Comparison of ENCODE assay signal across 20 mouse cellular contexts in the genomic region with DNA sequence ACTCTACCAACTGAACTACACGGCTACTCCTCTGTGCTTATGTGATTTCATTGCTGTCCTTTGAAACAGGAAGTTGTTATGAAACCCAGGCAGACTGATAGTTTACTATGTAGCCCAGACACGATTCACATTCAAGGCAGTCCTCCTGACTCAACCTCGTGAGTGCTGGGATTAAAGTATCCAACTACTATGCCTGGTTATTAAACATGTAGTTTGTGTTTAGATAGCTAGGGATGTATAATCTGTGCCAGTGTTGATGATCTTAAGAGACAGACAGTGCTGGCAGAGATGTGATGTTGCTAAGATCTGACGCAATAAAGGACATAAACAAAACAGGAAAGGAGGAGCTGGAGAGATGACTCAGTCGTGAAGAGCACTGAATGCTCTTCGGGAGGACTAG. TPM values are rescaled to one million over a fixed set of nuclear protein-coding genes. Genes with fewer than 3 reads are reported as not detected.
DNase-seq lines count a peak whose midpoint lies in the region; ATAC-seq lines count a peak whose summit lies in the region.
"Had no signal": no experiment of that assay in that cellular context is flagged by ENCODE, and none has a peak within 500 bp of the region (broad histone marks: within the 10 kb centered on the region; RNA-seq: fewer than 3 reads in every experiment).

No protein-coding gene starts in this region.

- H3K9me3 ChIP-seq in hindbrain, embryonic 14.5 days (ENCODE audit: control insufficient read depth, low read length) = no peaks in the 10 kb centered on the region
- H3K9me3 ChIP-seq: heart, embryonic 13.5 days; limb, embryonic 12.5 days; liver, embryonic 15.5 days had no signal

- H3K9ac ChIP-seq in hindbrain, embryonic 14.5 days = no peak overlapping the region
- H3K9ac ChIP-seq: heart, embryonic 13.5 days; limb, embryonic 12.5 days; liver, embryonic 15.5 days had no signal

- H3K27me3 ChIP-seq in hindbrain, embryonic 14.5 days (ENCODE audit: control insufficient read depth, insufficient read depth, low read length) = peaks cover 51% of the 10 kb centered on the region

- H3K4me2 ChIP-seq in hindbrain, embryonic 14.5 days (replicated peaks) = no peak overlapping the region
- H3K4me2 ChIP-seq: liver, embryonic 15.5 days had no signal

- H3K36me3 ChIP-seq in hindbrain, embryonic 14.5 days (replicated peaks; ENCODE audit: control insufficient read depth, insufficient read depth) = no peaks in the 10 kb centered on the region
- H3K36me3 ChIP-seq: heart, embryonic 13.5 days; limb, embryonic 12.5 days; liver, embryonic 15.5 days had no signal

- DNase-seq in heart, adult 11 months = peak; percentile 89
- DNase-seq in heart, adult 9 months (ENCODE audit: low spot score in 2 of 2) = no peak
- peak; percentile 22 for DNase-seq in 3T3-L1 (ENCODE audit: low read depth, low spot score)
- peak; percentile 14 for DNase-seq in c-Kit-positive CD71-negative TER-119-negative erythroid progenitor cells, embryonic 14.5 days (ENCODE audit: low read depth)
- no peak for DNase-seq in layer of hippocampus, adult 11-12 months (ENCODE audit: low spot score)
- DNase-seq in hindbrain, embryonic 14.5 days (ENCODE audit: low spot score) = no peak
- no peak for DNase-seq in urinary bladder, postnatal 25 days (ENCODE audit: low spot score)
- DNase-seq: adrenal gland, postnatal 14 days; cerebellum, postnatal 36 days; gastrocnemius, postnatal 10 days; heart, postnatal 4 days; kidney, postnatal 10 days; right cerebral cortex, adult 18-20 months; spleen, adult 18-20 months had no signal

- H3K4me1 ChIP-seq in hindbrain, embryonic 14.5 days (replicated peaks; ENCODE audit: control insufficient read depth, insufficient read depth, low read length) = peaks cover 20% of the 10 kb centered on the region

- H3K27ac ChIP-seq in hindbrain, embryonic 14.5 days = no peak overlapping the region
- H3K27ac ChIP-seq: heart, embryonic 13.5 days; limb, embryonic 12.5 days; liver, embryonic 15.5 days had no signal

- 67% methylated on average over 6 of the region's 6 CpGs for WGBS in hindbrain, embryonic 14.5 days

- peak; percentile 52; the same call in 1 of the 2 replicates for ATAC-seq in monocyte, adult 5-6 weeks (replicated peaks; ENCODE audit: insufficient number of reproducible peaks, low FRiP score, low TSS enrichment, poor library complexity, severe bottlenecking)
- ATAC-seq in hindbrain, embryonic 14.5 days (ENCODE audit: low FRiP score) = no peak
- ATAC-seq: forebrain, embryonic 16.5 days; inflammation-experienced regulatory T-cells, adult 6 months had no signal

- H3K4me3 ChIP-seq in hindbrain, embryonic 14.5 days (replicated peaks; ENCODE audit: low read length) = no peak overlapping the region
- H3K4me3 ChIP-seq: liver, embryonic 15.5 days had no signal

RNA-seq across cellular contexts. Expression of a gene that starts 1.5 kb away (rescaled TPM):
- total RNA-seq in monocyte, adult 5-6 weeks (2017) = 19.0 to 39.8 TPM (median 23.1 TPM) in 3 replicates
- 12.4 and 12.9 TPM in 2 replicates for polyA plus RNA-seq in hindbrain, embryonic 14.5 days (2014; fragmentation: Nextera tagmentation; extraction: Ambion mirVana)

Comparison
In these comparisons a context has a peak if more than half of its experiments do, and no peak if none do; other contexts are left out.
1. DNase-seq: peak in heart, adult 11 months (single experiment), 3T3-L1 (single experiment) and c-Kit-positive CD71-negative TER-119-negative erythroid progenitor cells, embryonic 14.5 days (single experiment); none in heart, adult 9 months (0 of 2), layer of hippocampus, adult 11-12 months (single experiment), hindbrain, embryonic 14.5 days (single experiment) and urinary bladder, postnatal 25 days (single experiment).